Mouse (Mus musculus) G1E-ER4 (cell line): ENCODE measurements around the gene Xk. TPM values are rescaled to one million over a fixed set of nuclear protein-coding genes. Genes with fewer than 3 reads are reported as not detected.

Experiments
- GATA1 ChIP-seq: IDR thresholded peaks from one replicate; pipeline ENCODE4 v1.8.0; 2012; ENCODE audit warnings: low read length, inconsistent platforms
- polyA plus RNA-seq: library from polyadenylated mRNA; stranded (reverse); fragments of >175 nt; gene quantifications from 2 replicates; pipeline ENCODE4 v1.2.3, GENCODE M21; 2012

Gene Xk
- polyA plus RNA-seq = 24.2 TPM in 2 replicates

GRCm38 (mm10) chrX:9272460-9273361 is at the start of gene Xk:
Gene Xk (plus strand): TSS chrX:9272756.
- TF ChIP-seq GATA1 = no peak

GRCm38 (mm10) chrX:9227105-9227504 is 45.5 kb upstream of the Xk start:
- no peak for TF ChIP-seq GATA1

DNA sequence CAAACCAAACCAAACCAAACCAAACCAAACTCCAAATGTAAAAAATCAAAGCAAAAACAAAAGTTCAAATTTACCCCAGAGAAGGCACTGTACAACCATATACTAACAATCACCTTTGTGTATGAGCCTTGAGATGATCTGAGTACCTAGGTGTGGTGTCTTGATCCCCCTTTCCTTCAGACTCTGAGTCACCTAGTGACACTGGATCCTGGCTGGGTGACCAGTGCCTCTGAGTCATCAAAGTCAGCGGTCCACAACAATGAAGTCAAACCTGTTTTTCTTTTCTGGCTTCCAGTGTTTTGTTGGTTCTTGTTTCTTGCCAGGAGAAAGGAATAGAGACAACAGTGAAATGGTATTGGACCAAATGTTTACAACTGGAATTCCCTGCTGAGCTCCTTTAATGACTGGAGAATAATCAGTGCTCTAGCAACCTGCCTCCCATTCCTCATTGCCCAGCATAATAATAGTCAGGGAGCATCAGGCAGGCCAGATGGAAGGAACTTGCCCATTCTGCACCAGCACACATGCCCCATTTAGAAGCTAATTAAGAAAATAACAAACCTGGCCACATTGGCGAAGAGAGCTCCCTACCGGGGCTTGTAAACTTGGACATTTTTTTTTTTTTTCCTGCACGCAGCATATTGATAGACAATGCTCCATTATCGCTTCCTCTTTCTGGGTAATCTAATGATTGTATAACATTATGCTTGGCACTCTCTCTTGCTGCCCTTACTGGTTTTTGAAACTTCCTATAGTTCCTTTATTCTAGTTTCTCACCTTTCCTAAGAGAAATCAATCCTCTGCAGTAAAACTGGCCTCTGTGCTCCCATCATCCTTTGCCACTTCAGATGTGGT is 31.6 kb upstream of the Xk start:
- TF ChIP-seq GATA1 = no peak

DNA sequence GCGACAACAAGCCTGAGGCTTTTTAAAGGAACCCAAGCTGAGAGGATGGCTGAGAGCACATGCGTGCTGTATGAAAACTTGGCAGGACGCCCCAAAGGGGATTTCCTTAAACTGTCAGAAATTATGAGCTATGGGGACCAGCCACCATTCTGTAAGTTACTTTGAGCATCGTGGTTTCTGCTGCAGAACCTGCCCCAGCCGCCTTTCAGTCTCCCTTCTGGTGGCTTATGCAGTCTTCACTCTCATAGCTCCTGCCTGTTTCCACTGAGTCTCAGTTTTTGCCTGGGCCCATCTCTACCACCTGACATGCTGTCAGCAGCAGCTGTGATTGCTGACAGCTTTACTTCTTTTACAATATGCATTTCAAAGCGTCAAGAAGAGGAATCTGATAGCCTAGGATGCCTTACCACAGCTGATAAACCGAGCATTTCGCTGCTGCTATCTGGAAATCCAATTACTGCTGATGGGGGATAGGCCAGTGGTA is 29.1 kb upstream of the Xk start:
- no peak for TF ChIP-seq GATA1

DNA sequence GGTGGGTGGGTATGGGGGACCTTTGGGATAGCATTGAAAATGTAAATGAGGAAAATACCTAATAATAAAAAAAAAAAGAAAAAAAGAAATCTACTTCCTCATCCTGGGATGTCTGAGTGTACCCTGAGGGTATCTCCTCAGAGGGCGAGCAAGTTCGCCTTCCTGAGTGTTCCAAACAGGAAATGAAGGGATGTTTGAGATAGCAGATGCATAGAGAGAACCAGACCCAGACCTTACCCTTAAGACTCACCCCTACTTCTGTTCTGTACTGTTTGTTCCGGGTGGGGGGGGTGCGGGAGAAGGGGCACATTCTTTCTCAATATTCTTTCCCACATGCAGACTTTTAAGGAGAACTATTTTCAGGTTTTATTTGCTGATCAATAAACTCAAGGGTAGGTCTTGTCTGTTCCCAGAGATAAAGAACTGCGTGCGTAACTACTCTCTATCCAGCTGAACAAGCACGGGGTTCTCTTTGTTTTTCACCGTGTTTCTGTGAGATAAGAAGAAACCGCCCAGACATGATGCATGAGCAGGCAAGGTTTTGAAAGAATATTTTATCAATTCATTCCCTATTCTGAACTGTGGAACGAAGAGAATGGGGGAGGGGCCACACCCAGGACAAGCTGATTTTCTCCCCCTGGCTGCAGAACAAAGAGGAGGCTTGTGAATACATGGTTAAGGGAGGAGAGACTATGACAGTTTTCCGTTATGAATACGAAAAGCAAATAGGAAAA is 27.8 kb upstream of the Xk start:
- TF ChIP-seq GATA1 = peak; percentile 30

DNA sequence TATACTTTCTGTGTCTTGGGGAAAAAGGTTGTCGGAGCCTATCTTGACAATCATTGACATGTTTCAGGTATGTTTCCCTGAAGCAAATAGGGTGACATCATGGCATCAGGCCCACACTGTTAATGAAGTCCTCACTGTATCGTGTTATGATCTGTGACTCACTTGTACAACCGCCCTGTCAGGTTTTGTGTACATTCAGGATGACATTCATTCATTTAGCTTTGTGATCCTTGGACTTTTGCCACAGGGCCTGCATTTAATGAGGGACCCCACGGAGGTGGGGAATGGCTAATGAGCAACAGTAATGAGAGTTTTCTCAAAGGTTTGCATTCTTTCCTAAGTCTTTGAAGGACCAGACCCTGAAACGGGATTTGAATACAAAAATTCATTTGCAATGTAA is 23.6 kb upstream of the Xk start:
- no peak for TF ChIP-seq GATA1

GRCm38 (mm10) chrX:9253990-9254389 is 18.6 kb upstream of the Xk start:
- no peak for TF ChIP-seq GATA1

- TF ChIP-seq GATA1 = no peak
Measured at GRCm38 (mm10) chrX:9254901-9255300, 17.7 kb upstream of the Xk start.

GRCm38 (mm10) chrX:9256766-9257165 is 15.8 kb upstream of the Xk start, which contains the start of gene Gm14862:
Gene Gm14862 (minus strand): TSS chrX:9256899.
- TF ChIP-seq GATA1 = no peak

DNA sequence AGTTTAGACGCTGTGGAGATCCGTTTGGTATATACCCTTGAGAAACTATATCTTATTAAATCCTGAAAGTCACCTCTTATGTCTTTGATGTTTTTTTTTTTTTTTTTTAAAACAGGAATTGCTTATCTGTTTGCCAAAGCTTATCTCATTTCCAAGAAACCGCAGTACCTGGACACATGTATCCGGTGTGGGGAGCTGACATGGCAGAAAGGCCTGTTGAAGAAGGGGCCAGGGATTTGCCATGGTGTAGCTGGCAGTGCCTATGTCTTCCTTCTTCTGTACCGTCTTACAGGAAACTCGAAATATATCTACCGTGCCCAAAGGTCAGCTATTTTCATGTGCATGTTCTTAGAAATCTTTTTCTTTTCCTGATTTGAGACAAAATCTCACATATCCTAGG is 14.7 kb upstream of the Xk start:
- no peak for TF ChIP-seq GATA1

DNA sequence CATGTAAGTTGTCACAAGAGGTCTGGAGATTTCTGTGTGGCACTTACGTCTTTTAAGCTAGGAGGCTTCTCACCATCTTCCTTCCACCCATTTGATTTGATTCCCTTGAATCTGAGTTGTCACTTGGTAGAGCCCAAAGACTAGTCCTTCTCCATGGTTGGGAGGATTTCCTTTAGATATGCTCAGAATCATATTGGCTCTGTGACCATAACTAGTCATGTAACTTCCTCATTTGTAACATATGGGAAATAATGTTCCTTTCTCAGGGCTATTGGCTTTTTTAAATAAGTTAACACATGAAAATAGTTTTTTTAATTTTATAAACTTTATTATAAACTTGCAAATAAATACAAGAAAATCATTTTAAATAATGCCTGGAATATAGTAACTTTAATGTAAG is 13.3 kb upstream of the Xk start:
- TF ChIP-seq GATA1 = no peak

GRCm38 (mm10) chrX:9271112-9271511 is 1.4 kb upstream of the Xk start:
- no peak for TF ChIP-seq GATA1

DNA sequence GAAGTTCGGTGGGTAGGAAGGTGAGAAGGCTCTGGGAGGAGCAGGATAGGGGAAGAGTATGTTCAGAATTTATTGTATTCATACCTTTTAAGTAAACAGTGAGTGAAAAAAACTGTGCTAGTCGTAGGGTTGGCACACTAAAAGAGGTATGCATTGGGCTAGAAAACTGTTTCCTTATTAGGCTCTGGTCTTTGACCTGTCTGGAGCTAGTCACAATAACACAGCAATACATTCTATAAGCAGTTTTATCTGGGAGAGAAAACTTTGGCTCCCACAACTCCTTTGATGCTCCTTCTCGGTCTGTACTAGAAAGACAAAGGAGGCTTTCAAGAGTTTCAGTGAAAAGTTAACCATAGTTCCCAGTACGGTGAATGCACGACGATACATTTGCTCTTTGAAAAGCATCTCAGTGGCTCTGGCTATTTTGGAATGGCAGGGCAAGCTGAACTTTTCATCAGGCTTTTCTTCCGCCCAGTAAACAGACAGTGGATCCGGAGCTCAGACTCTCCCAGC is 553 bp upstream of the Xk start:
- TF ChIP-seq GATA1 = no peak

- TF ChIP-seq GATA1 = no peak
Measured at GRCm38 (mm10) chrX:9273377-9274002, 934 bp downstream of the Xk start.

- TF ChIP-seq GATA1 = no peak
Measured at GRCm38 (mm10) chrX:9274321-9274720, 1.8 kb downstream of the Xk start.
